Mouse (Mus musculus) A20 (cell line): ENCODE results near the gene Gm4724.
"Not testable (repeated sequence)": the region's sequence is repeated elsewhere in the genome, so short reads cannot be mapped to it uniquely, and the experiment has no call there.

Experiments
- DNase-seq: peaks from one replicate; pipeline ENCODE4 v3.0.0-alpha.2; 2011; ENCODE audit warnings: low read depth, low spot score

Gene Gm4724

GRCm38 (mm10) chr2:175435707-175436106, at the start of gene Gm4724:
Gene Gm4724 (minus strand): TSS chr2:175435807.
- not testable (repeated sequence) for DNase-seq

GRCm38 (mm10) chr2:175469685-175470084, 34.1 kb upstream of the Gm4724 start, which contains the start of gene Zfp965:
Gene Zfp965 (plus strand): TSS chr2:175469985.
- not testable (repeated sequence) for DNase-seq
